Mouse (Mus musculus): ENCODE data around the gene Gpx3. TPM values are rescaled to one million over a fixed set of nuclear protein-coding genes. Genes with fewer than 3 reads are reported as not detected.

Gene Gpx3
- polyA plus RNA-seq, 1 experiment from 2014 or later: 17.2 TPM

DNA sequence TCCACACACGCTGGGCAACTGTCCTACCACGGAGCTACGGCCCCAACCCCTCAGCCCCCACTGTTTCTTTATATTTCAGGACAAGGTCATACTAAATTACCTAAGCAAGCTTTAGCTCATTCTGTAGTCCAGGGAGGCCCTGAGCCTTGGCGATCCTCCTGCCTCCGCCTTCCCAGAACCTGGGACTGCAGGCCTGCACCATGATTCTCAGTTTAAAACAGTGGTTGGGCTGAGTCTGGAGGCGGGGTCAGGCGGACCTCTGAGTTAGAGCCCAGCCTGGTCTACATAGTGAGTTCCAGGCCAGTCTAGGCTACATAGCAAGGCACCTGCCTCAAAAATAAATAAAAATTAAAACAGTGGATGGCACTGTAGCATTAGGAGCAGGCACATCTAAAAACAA is 19.5 kb downstream of the Gpx3 start:
- Histone ChIP-seq H3K4me2 (replicated peaks) (no peak overlapping the region), H3K4me1 (no peaks in the 10 kb centered on the region), H3K9me3 (no peaks in the 10 kb centered on the region), H3K9ac (replicated peaks) (no peak overlapping the region), H3K4me3 (no peak overlapping the region), H3K36me3 (peaks cover 26% of the 10 kb centered on the region), H3K27me3 (no peaks in the 10 kb centered on the region), H3K27ac (replicated peaks) (no peak overlapping the region)
- 48% methylated on average over 7 of the region's 7 CpGs for WGBS
- no peak for ATAC-seq (replicated peaks)

DNA sequence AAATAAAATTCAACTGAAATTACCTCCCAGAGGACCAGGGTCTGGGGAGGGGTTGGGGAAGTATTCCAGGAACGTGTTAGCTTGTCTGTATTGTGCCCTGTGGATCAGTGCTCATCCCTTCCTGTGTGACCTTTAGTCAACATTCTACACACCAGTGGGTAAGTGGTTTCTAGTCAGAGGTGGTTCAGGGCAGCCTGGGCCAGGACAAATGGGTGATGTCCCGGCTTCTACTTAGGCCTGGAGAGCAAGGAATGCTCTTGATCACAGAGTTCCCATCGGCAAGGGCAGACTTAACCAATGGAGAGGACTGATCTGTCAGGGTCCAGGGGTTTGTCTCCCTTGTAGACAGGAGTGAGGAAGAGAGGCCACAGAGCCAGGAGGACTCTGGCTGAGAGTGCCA is 20.2 kb downstream of the Gpx3 start:
- Histone ChIP-seq H3K36me3 (peaks cover 20% of the 10 kb centered on the region), H3K9ac (replicated peaks) (no peak overlapping the region), H3K4me3 (no peak overlapping the region), H3K9me3 (no peaks in the 10 kb centered on the region), H3K27me3 (no peaks in the 10 kb centered on the region), H3K4me2 (replicated peaks) (no peak overlapping the region), H3K4me1 (no peaks in the 10 kb centered on the region), H3K27ac (replicated peaks) (no peak overlapping the region)
- ATAC-seq (replicated peaks): no peak
- WGBS: 94% methylated on average over 3 of the region's 3 CpGs

DNA sequence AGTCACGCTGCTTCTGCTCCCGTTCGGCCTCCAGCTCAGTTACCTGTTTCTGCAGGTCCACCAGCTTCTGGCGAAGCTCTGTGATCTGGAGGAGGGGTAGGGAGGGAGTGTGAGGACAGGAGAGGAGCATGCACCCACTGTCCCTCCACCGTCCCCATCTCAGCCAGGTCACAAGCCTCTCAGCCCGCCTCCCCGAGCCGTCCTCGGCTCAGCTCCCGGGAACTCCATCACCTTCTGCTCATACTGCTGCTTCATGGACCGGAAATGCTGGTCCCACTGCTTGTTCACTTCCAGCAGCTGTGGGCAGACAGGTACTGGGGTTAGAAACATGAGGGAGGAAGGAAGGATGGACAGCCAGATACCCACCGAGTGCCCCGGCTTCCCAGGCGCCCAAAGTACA is 21.9 kb downstream of the Gpx3 start:
- H3K4me2 ChIP-seq (replicated peaks): no peak overlapping the region
- no peak for ATAC-seq (replicated peaks)
- no peak overlapping the region for H3K9ac ChIP-seq (replicated peaks)
- no peaks in the 10 kb centered on the region for H3K27me3 ChIP-seq
- H3K4me3 ChIP-seq: no peak overlapping the region
- 92% methylated on average over 14 of the region's 14 CpGs for WGBS
- H3K9me3 ChIP-seq: no peaks in the 10 kb centered on the region
- no peak overlapping the region for H3K27ac ChIP-seq (replicated peaks)
- H3K4me1 ChIP-seq: no peaks in the 10 kb centered on the region
- peaks cover 7% of the 10 kb centered on the region; the same call in 1 of the 2 replicates for H3K36me3 ChIP-seq

DNA sequence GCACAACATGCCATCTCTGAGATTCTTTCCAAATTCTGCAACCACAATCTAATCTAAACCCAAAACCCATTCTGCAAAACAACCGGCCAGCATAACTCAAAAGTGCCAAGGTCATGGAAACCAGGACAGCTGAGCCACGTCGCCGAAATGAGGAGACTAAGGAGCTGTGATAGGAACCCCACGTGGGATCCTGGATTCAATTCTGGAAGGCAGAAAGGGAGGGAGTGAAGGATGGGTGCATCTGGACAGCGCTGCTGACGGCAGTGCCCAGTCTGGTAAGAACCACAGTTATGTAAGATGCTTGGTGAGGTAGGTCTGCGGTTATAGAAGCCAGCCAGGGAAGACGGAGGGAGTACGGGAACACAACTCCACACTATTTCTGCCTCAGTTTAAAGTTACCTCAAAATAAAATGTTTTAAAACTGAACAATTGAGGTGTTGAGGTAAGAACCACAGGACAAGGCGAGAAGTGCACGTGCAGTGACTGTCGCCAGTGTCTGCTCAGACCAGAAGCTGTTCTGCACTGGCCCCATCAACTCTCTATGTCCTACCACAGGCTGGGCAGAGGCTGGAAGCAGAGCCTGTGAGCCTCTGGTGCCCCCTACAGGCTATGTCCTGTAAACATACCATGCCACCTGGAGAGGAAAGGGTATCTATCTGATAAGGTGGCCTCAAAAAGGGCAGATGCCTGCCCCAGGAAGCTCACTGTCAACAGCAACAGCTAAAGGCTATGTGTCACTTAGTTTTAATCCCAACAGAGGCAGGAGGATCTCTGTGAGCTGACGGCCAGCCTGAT is 25.3 kb downstream of the Gpx3 start:
- Histone ChIP-seq H3K4me2 (replicated peaks) (no peak overlapping the region), H3K4me3 (no peak overlapping the region), H3K9ac (replicated peaks) (no peak overlapping the region), H3K27me3 (no peaks in the 10 kb centered on the region), H3K36me3 (peaks cover 7% of the 10 kb centered on the region; the same call in 1 of the 2 replicates), H3K9me3 (no peaks in the 10 kb centered on the region), H3K27ac (replicated peaks) (no peak overlapping the region), H3K4me1 (no peaks in the 10 kb centered on the region)
- ATAC-seq (replicated peaks): no peak
- 86% methylated on average over 14 of the region's 14 CpGs for WGBS

DNA sequence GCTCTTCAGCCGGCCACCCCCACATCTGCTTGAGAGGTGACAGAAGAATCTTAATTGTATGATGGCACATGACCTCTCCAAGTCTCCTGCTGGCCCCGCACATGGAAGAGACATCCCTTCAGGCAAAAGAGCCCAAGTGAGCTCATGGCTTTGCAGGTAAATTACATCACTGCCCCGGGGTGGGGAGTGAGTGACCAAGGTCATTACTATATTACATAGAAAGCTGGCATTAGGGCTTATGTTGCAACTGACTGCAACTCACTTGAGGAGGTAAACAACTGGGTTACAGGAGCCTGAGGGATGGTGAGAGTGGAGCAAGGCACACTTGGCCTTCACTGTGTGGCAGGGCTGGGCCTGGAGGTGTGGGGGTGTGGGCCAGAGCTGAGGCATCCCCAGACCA is 26.0 kb downstream of the Gpx3 start:
- H3K27me3 ChIP-seq: no peaks in the 10 kb centered on the region
- 86% methylated on average over 3 of the region's 3 CpGs for WGBS
- no peak overlapping the region for H3K27ac ChIP-seq (replicated peaks)
- H3K4me1 ChIP-seq: no peaks in the 10 kb centered on the region
- no peaks in the 10 kb centered on the region for H3K9me3 ChIP-seq
- no peak overlapping the region for H3K9ac ChIP-seq (replicated peaks)
- ATAC-seq (replicated peaks): no peak
- H3K36me3 ChIP-seq: peaks cover 7% of the 10 kb centered on the region; the same call in 1 of the 2 replicates
- H3K4me3 ChIP-seq: no peak overlapping the region
- no peak overlapping the region for H3K4me2 ChIP-seq (replicated peaks)

DNA sequence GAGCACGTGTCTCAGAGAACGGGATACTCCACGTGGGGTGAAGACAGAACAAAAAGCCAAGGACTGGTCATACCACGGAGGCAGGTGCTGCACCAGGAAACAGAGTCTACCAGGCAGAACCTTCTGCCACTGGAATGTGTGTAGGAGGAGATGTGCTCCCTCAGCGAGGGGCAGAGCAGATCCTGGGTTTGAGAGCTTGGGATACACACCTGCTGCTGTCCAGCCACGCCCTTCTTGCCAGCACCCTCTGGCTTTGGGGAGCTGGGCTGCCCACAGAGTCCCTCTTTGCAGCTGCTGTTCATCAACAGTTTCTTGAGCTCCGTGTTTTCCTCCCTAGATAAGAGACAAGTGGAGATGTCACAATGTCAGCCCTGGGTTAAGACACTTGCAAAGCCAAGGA is 26.6 kb downstream of the Gpx3 start:
- no peak overlapping the region for H3K9ac ChIP-seq (replicated peaks)
- H3K27ac ChIP-seq (replicated peaks): no peak overlapping the region
- no peaks in the 10 kb centered on the region for H3K4me1 ChIP-seq
- H3K27me3 ChIP-seq: no peaks in the 10 kb centered on the region
- peaks cover 7% of the 10 kb centered on the region; the same call in 1 of the 2 replicates for H3K36me3 ChIP-seq
- no peak overlapping the region for H3K4me2 ChIP-seq (replicated peaks)
- no peaks in the 10 kb centered on the region for H3K9me3 ChIP-seq
- WGBS: 84% methylated on average over 7 of the region's 7 CpGs
- ATAC-seq (replicated peaks): no peak
- no peak overlapping the region for H3K4me3 ChIP-seq

DNA sequence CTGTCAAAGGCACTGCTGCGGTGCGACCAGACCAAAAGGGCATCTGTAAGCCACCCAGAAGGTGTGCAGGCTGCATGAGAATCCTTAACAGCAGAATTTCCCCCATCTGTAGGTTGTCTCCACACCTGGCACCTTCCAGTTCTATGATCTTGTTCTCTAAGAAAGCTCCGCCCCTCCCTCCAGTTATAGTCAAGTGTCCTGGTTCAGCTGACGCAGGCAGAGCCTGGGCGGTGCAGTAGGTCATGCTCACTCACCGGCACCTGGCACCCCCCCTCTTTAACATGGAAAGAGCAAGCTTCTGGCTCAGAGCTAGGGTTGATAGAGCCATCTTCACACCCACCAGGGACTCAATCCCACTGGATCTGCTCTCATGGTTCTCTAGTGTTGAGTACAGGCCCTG is 27.0 kb downstream of the Gpx3 start:
- Histone ChIP-seq H3K27ac (replicated peaks) (no peak overlapping the region), H3K4me2 (replicated peaks) (no peak overlapping the region), H3K4me3 (no peak overlapping the region), H3K27me3 (no peaks in the 10 kb centered on the region), H3K9me3 (no peaks in the 10 kb centered on the region), H3K9ac (replicated peaks) (no peak overlapping the region), H3K4me1 (no peaks in the 10 kb centered on the region), H3K36me3 (peaks cover 7% of the 10 kb centered on the region; the same call in 1 of the 2 replicates)
- no peak for ATAC-seq (replicated peaks)
- 95% methylated on average over 6 of the region's 6 CpGs for WGBS

DNA sequence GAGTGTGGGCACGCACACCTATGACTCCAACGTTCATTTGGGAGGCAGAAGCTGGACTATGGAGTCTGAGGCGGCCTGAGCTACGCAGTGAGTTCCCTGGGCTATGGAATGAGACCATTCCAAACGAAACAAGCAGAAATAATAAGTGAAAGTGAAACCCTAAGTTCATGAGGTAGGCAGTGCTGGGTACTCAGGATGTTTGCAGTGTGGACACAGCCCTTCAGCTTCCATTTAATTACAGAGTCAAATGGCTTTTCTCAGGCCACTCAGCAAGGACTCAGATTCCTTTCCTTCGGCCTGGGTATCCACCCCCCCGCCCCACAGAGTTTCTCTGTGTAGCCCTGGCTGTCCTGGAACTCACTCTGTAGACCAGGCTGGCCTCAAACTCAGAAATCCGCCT is 27.5 kb downstream of the Gpx3 start:
- H3K4me1 ChIP-seq: no peaks in the 10 kb centered on the region
- WGBS: 83% methylated on average over 8 of the region's 8 CpGs
- no peaks in the 10 kb centered on the region for H3K27me3 ChIP-seq
- ATAC-seq (replicated peaks): no peak
- no peak overlapping the region for H3K4me2 ChIP-seq (replicated peaks)
- H3K27ac ChIP-seq (replicated peaks): no peak overlapping the region
- no peaks in the 10 kb centered on the region for H3K9me3 ChIP-seq
- no peak overlapping the region for H3K4me3 ChIP-seq
- peaks cover 7% of the 10 kb centered on the region; the same call in 1 of the 2 replicates for H3K36me3 ChIP-seq
- no peak overlapping the region for H3K9ac ChIP-seq (replicated peaks)

DNA sequence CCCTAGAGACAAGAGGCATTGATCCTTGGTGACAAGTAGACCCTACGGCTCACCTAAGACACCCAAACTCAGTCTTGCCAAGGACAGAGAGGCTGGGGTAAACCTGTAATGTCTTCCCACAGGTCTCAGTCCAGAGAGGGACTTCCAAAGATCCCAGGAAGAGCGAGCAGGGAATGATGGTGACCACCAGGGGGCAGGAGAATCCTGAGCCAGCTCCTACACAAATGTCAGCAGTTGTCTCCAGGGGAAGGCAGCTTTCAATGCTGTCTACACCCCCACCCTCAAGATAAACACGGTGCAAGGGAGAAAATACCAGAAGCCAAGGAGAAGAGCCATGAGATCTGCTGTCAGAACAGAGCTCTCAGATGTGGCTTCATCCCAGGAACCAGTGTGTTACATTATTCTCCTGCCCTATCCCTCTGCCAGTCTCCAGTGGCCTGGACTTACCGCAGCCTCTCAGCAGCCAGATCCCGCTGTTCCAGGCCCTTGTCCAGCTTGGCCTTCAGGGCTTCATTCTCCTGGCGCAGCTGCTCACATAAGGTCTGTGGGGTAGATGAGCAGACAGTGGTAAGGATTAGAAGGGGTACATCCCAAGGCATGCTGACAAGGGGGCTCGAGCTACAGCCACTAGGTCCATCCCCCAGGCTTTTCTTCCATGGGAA is 28.2 kb downstream of the Gpx3 start:
- Histone ChIP-seq H3K9me3 (no peaks in the 10 kb centered on the region), H3K4me2 (replicated peaks) (no peak overlapping the region), H3K9ac (replicated peaks) (no peak overlapping the region), H3K36me3 (peaks cover 7% of the 10 kb centered on the region; the same call in 1 of the 2 replicates), H3K27me3 (no peaks in the 10 kb centered on the region), H3K4me1 (no peaks in the 10 kb centered on the region), H3K27ac (replicated peaks) (no peak overlapping the region), H3K4me3 (no peak overlapping the region)
- WGBS: 71% methylated on average over 7 of the region's 7 CpGs
- ATAC-seq (replicated peaks): no peak

DNA sequence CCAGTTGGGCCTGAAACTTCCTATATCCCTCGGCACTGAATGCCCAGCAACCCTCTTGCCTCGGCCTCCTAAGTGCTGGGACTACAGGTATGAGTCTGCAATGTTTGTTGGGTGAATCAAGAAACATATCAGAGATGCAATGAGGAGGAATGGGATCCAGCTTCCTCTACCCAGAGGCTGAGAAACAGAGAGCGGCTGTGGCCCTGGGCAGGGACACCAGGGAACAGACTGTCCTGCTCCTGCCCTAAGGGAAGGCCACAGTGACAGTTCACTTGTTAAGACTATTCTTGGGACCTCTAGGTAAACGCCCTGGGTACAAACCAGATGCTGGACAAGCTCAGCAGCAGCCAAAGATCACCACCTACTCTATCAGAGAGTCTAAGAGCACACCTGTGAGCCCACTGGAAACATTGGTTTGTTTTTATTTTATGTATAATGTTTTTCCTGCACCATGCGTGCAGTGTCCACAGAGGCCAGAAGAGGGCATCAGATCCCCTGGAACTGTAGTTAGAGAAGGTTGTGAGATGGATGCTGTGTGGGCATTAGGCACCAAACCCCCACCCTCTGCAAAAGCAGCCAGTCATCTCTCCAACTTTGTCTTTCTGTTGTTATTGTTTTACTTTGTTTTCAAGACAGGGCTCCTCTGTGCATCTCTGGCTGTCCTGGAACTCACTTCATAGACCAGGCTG is 29.3 kb downstream of the Gpx3 start:
- peaks cover 8% of the 10 kb centered on the region for H3K4me1 ChIP-seq
- H3K9ac ChIP-seq (replicated peaks): no peak overlapping the region
- no peak for ATAC-seq (replicated peaks)
- WGBS: 67% methylated on average over 5 of the region's 5 CpGs
- no peak overlapping the region for H3K4me2 ChIP-seq (replicated peaks)
- H3K36me3 ChIP-seq: no peaks in the 10 kb centered on the region
- H3K27me3 ChIP-seq: no peaks in the 10 kb centered on the region
- no peaks in the 10 kb centered on the region for H3K9me3 ChIP-seq
- H3K4me3 ChIP-seq: no peak overlapping the region
- H3K27ac ChIP-seq (replicated peaks): no peak overlapping the region

DNA sequence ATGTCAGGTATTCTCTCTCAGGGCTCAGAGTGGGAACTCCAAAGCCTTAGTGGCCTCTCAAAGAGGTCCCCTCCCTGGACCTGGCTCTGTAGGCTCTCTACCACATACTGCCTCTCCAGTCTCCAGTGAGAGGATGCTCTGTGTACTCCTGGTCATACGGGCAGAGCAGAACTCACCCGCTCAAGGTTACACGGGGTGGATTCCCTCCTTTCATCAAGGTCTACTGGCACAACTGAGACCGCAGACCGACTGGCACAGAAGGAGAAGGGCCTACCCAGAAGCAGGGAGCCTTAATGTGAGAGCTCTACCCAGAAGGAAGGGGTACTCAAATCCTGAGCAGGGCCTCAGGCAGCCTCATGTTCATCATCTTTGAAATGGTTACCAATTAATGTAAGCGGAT is 30.3 kb downstream of the Gpx3 start:
- no peak for ATAC-seq (replicated peaks)
- Histone ChIP-seq H3K36me3 (no peaks in the 10 kb centered on the region), H3K4me3 (no peak overlapping the region), H3K27me3 (no peaks in the 10 kb centered on the region), H3K9me3 (no peaks in the 10 kb centered on the region), H3K4me2 (replicated peaks) (no peak overlapping the region), H3K4me1 (peaks cover 8% of the 10 kb centered on the region), H3K9ac (replicated peaks) (no peak overlapping the region), H3K27ac (replicated peaks) (no peak overlapping the region)
- WGBS: 90% methylated on average over 6 of the region's 6 CpGs

DNA sequence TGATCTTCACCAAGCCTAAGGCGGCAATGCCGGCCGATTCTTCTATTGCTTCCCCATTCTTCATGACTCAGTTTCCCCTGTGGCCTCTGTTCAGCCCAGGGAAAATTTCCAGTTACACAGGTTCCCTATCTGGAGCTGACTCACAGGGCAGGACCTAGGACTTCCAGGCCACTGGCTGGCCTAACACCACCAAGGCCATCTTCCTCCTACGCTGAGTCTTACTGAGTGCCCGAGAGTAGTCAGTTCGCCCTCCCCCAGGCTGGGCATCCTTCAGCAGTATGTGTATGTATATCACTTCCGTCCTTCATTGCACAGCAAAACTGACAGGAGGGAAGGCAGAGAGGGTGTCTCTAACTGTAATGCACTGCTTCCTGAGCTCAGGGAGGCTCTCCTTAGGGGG is 31.9 kb downstream of the Gpx3 start:
- Histone ChIP-seq H3K27ac (replicated peaks) (no peak overlapping the region), H3K9ac (replicated peaks) (no peak overlapping the region), H3K9me3 (no peaks in the 10 kb centered on the region), H3K4me1 (peaks cover 8% of the 10 kb centered on the region), H3K36me3 (no peaks in the 10 kb centered on the region), H3K4me3 (no peak overlapping the region), H3K4me2 (replicated peaks) (no peak overlapping the region), H3K27me3 (no peaks in the 10 kb centered on the region)
- no peak for ATAC-seq (replicated peaks)
- 93% methylated on average over 7 of the region's 7 CpGs for WGBS
